Mouse (Mus musculus) myocyte (in vitro differentiated cells): ENCODE measurements around the gene Nr2f1. TPM values are rescaled to one million over a fixed set of nuclear protein-coding genes. Genes with fewer than 3 reads are reported as not detected.

Experiments used
- H3K27me3 ChIP-seq: one replicate; pipeline ENCODE4 v1.6.1; 2011; ENCODE audit not compliant: control insufficient read depth, insufficient read depth, insufficient read length
- H3K36me3 ChIP-seq: one replicate; pipeline ENCODE4 v1.6.1; 2011; ENCODE audit not compliant: control insufficient read depth, insufficient read depth
- H3K4me2 ChIP-seq: one replicate; pipeline ENCODE4 v1.6.1; 2011; ENCODE audit warnings: low read depth, control low read depth
- H3K4me3 ChIP-seq: one replicate; pipeline ENCODE4 v1.5.1; 2011; ENCODE audit warnings: mild to moderate bottlenecking, control low read depth, moderate library complexity
- H3K79me2 ChIP-seq: one replicate; pipeline ENCODE4 v1.6.1; 2011; ENCODE audit not compliant: control insufficient read depth, insufficient read depth
- H3ac ChIP-seq: one replicate; pipeline ENCODE4 v1.6.1; 2011; ENCODE audit not compliant: control insufficient read depth, insufficient read length
- CEBPB ChIP-seq: IDR thresholded peaks from 2 replicates; pipeline ENCODE4 v1.6.1; 2011; ENCODE audit warnings: mild to moderate bottlenecking, moderate library complexity; ENCODE audit not compliant: poor library complexity, insufficient read depth, severe bottlenecking
- E2F4 ChIP-seq: IDR thresholded peaks from one replicate; pipeline ENCODE4 v1.6.1; 2011; ENCODE audit warnings: mild to moderate bottlenecking, control low read depth, moderate library complexity; ENCODE audit not compliant: insufficient read depth
- MAX ChIP-seq: IDR thresholded peaks from one replicate; pipeline ENCODE4 v1.6.1; 2011; ENCODE audit warnings: low read depth, mild to moderate bottlenecking, control low read depth
- MYOD1 ChIP-seq, 3 experiments: IDR thresholded peaks; one replicate each; pipeline ENCODE4 v1.6.1; 2011; ENCODE audit warnings: control low read depth in 2 of 3, low read depth in 2 of 3, mild to moderate bottlenecking in 2 of 3, moderate library complexity in 1 of 3; ENCODE audit not compliant: insufficient read length in 2 of 3, control insufficient read depth in 1 of 3
- MYOG ChIP-seq, 3 experiments: IDR thresholded peaks; one replicate each; pipeline ENCODE4 v1.6.1; 2011; ENCODE audit warnings: control low read depth in 2 of 3, low read depth in 2 of 3, mild to moderate bottlenecking in 2 of 3; ENCODE audit not compliant: insufficient read length in 2 of 3, control insufficient read depth in 1 of 3, insufficient read depth in 1 of 3
- POLR2A ChIP-seq: IDR thresholded peaks from one replicate; pipeline ENCODE4 v1.6.1; 2011; ENCODE audit warnings: low read depth, mild to moderate bottlenecking, control low read depth, moderate library complexity; ENCODE audit not compliant: insufficient read length
- POLR2AphosphoS2 ChIP-seq: IDR thresholded peaks from one replicate; pipeline ENCODE4 v1.6.1; 2011; ENCODE audit warnings: low read depth, control low read depth; ENCODE audit not compliant: insufficient read length
- REST ChIP-seq: IDR thresholded peaks from one replicate; pipeline ENCODE4 v1.6.1; 2011; ENCODE audit warnings: mild to moderate bottlenecking, control low read depth, moderate library complexity; ENCODE audit not compliant: insufficient read depth, insufficient read length
- SRF ChIP-seq: IDR thresholded peaks from one replicate; pipeline ENCODE4 v1.6.1; 2011; ENCODE audit warnings: low read depth; ENCODE audit not compliant: control insufficient read depth, insufficient read length
- TCF12 ChIP-seq: IDR thresholded peaks from one replicate; pipeline ENCODE4 v1.6.1; 2011; ENCODE audit warnings: mild to moderate bottlenecking, control low read depth; ENCODE audit not compliant: poor library complexity, insufficient read depth, severe bottlenecking
- TCF3 ChIP-seq: IDR thresholded peaks from one replicate; pipeline ENCODE4 v1.6.1; 2011; ENCODE audit warnings: low read depth, control low read depth; ENCODE audit not compliant: insufficient read length
- USF1 ChIP-seq: IDR thresholded peaks from one replicate; pipeline ENCODE4 v1.6.1; 2011; ENCODE audit warnings: low read depth, mild to moderate bottlenecking, control low read depth, moderate library complexity
- polyA plus RNA-seq: library from polyadenylated mRNA; unstranded; fragments of >200 nt; fragmentation: generic; extraction: Trizol; gene quantifications from one replicate; pipeline ENCODE4 v1.2.1, GENCODE M21; 2012; ENCODE audit warnings: missing spikeins

The Nr2f1 gene
- polyA plus RNA-seq, 1 experiment, result 5.8 TPM

- Histone ChIP-seq H3K4me2 (no peak overlapping the region), H3K79me2 (no peaks in the 10 kb centered on the region), H3ac (no peak overlapping the region), H3K36me3 (no peaks in the 10 kb centered on the region), H3K27me3 (peaks cover 5% of the 10 kb centered on the region), H3K4me3 (no peak overlapping the region)
- TF ChIP-seq MYOG (IDR thresholded peaks at IDR 0.05; ENCODE audit: control insufficient read depth in 1 of 3, insufficient read depth in 1 of 3, insufficient read length in 2 of 3, low read depth in 2 of 3) (no peak), USF1 (no peak), MAX (no peak), POLR2AphosphoS2 (no peak), SRF (no peak), E2F4 (no peak), MYOD1 (IDR thresholded peaks at IDR 0.05; ENCODE audit: control insufficient read depth in 1 of 3, insufficient read length in 2 of 3, low read depth in 2 of 3) (no peak), POLR2A (no peak), REST (no peak), TCF3 (no peak), CEBPB (no peak), TCF12 (no peak)
These were observed 25.4 kb downstream of the Nr2f1 start for GRCm38 (mm10) chr13:78174191-78174590.

DNA sequence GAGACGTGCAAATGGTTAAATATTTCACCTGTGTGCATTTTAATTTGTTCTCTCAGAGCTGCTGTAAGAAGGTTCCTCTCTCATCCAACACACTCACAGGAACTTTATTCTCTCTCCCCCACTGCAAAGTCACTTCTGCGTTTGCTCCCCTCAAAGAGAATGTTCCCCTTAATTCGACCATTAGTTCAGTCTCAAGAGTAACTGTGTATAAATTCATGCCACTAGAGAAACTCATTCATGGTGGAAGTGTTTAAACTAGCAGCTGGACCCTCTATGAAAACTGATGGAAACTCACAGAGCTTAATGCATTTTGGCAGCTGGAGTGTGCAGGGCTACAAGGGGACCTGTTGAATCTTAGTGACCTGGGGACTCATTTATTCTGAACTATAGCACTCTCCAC, 26.7 kb downstream of the Nr2f1 start:
- TF ChIP-seq CEBPB (no peak), USF1 (no peak), SRF (no peak)
- no peaks in the 10 kb centered on the region for H3K36me3 ChIP-seq
- no peaks in the 10 kb centered on the region for H3K79me2 ChIP-seq
- no peak overlapping the region for H3ac ChIP-seq
- H3K27me3 ChIP-seq, result peaks cover 5% of the 10 kb centered on the region
- H3K4me2 ChIP-seq, result no peak overlapping the region
- H3K4me3 ChIP-seq, result no peak overlapping the region

- TF ChIP-seq POLR2A, result no peak
- no peak for TF ChIP-seq MYOG (IDR thresholded peaks at IDR 0.05; ENCODE audit: control insufficient read depth in 1 of 3, insufficient read depth in 1 of 3, insufficient read length in 2 of 3, low read depth in 2 of 3)
- no peak for TF ChIP-seq TCF3
- TF ChIP-seq TCF12, result no peak
- no peak for TF ChIP-seq REST
- TF ChIP-seq CEBPB, result no peak
- TF ChIP-seq MYOD1 (IDR thresholded peaks at IDR 0.05; ENCODE audit: control insufficient read depth in 1 of 3, insufficient read length in 2 of 3, low read depth in 2 of 3), result no peak
- no peak for TF ChIP-seq MAX
- TF ChIP-seq USF1, result no peak
- TF ChIP-seq POLR2AphosphoS2, result no peak
- no peak for TF ChIP-seq SRF
- Histone ChIP-seq H3K79me2 (no peaks in the 10 kb centered on the region), H3ac (no peak overlapping the region), H3K4me2 (no peak overlapping the region), H3K36me3 (no peaks in the 10 kb centered on the region), H3K27me3 (peaks cover 5% of the 10 kb centered on the region), H3K4me3 (no peak overlapping the region)
These were observed 27.4 kb downstream of the Nr2f1 start for GRCm38 (mm10) chr13:78171984-78172636.

DNA sequence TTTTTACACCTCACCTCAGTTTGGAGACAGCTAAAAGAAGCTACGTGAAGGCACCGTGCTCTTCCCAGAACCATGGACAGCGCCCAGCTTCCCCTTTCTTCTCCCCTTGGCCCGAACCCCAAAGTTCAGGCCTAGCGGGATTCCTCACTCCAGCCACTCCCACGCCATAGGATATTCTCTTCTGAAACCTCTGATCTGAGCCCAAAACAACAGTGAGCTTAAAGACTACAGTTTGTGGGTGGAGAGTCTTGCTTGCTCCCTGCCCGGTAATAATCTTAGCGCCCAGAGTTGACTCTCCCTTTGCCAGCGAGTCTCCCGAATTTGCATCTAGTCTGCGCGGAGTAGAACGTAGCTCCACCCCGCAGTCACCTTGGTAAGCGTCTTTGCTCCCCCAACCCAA, 28.2 kb downstream of the Nr2f1 start:
- no peaks in the 10 kb centered on the region for H3K36me3 ChIP-seq
- no peaks in the 10 kb centered on the region for H3K79me2 ChIP-seq
- H3K4me2 ChIP-seq, result no peak overlapping the region
- no peak overlapping the region for H3K4me3 ChIP-seq
- H3K27me3 ChIP-seq, result peaks cover 5% of the 10 kb centered on the region
- TF ChIP-seq POLR2AphosphoS2 (no peak), USF1 (no peak), REST (peak; percentile 84), MYOD1 (IDR thresholded peaks at IDR 0.05; ENCODE audit: control insufficient read depth in 1 of 3, insufficient read length in 2 of 3, low read depth in 2 of 3) (no peak)
- H3ac ChIP-seq, result no peak overlapping the region

DNA sequence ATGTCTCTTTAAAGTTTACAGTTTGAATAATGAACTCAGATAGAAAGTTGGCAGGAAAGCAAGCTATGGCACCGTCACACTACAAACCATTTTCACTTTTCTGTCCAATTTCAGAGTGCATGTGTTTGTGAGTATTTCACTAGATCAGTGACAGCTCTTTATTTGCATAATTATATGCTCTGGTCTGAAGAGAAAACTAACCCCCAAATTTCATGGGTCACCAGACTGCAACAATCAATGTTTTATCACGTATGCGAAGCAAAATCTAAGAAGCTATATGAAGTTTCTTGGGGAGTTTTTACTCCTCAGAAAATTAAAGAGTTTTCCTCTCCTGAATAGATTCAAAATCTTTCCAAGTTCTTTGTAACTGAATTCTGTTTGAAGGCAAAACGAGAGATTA, 31.4 kb downstream of the Nr2f1 start:
- Histone ChIP-seq H3K4me2 (no peak overlapping the region), H3ac (no peak overlapping the region), H3K36me3 (no peaks in the 10 kb centered on the region), H3K79me2 (no peaks in the 10 kb centered on the region), H3K4me3 (no peak overlapping the region), H3K27me3 (peaks cover 5% of the 10 kb centered on the region)
- no peak for TF ChIP-seq TCF3
- TF ChIP-seq POLR2AphosphoS2, result no peak
